Mouse (Mus musculus): Measurements from ENCODE around the gene Cd96.

The Cd96 gene

DNA sequence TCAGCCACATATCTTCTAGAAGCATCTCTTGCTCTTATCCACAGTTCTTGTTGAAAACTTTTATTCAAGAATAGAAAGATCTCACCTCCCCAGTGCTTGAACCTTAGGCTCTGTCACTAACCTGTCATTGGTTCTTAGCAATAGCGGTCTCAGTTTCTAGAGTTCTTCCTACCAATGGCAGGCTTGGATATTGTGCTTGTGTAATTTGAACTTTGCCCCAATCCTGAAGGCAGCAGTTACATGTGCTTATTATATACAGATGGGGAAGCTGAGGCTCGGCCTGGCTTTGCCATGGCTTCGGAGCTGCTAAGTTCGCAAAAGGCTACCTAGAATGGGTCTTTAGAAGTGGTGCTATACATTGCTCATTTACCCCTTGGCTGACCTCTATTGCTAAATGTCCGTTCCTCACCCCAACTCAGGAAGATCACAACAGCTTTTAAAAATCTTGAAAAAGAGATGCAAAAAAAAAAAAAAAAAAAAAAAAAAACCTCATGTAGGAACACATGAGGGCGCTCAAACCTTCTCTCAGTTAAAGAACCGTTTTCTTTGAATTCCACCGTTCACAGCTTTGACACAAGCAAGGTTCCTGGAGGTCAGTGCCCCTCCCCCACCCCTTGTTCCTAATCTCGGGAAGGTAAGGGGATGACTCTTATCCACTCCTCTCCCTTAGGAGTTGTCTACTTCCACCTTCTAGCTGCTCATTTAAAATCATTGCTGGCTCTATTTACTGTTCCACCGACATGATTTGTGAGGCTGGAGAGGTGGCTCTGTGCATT lies 129.0 kb downstream of the Cd96 start:
- in situ Hi-C loops (cut with MboI, MseI): no loop called here

DNA sequence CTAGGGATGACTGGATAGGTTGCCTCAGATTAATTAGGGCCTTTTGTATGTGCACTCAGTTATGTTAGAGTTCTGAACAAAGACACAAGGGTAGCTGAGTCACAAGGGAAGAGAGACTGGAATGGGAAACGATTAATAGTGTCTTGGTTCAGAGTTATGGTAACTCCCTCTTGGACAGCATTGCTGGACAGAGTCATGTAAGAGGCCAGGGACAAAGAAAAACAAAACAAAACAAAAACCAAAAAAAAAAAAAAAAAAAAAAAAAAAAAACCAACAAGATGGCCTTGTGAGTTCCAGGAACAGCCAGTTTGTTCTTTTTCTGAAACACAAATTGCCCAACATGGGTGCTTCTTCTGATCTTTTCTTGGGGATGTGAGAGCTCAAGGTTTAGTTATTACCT lies 133.8 kb downstream of the Cd96 start:
- in situ Hi-C loops (cut with MboI, MseI): no loop called here

Data from T-helper 2 cell (primary cell).